Mouse (Mus musculus) megakaryocyte, embryonic 14.5 days (primary cell): ENCODE measurements at regions not wholly inside any gene's neighbourhood (a gene's known extent, or its start where the extent isn't known, plus 50 kb on each side); places are given as distances from the start of the nearest gene placed in this dataset.

Experiments used
- H3K27me3 ChIP-seq: replicated peaks from 2 replicates; pipeline ENCODE3; 2012; ENCODE audit warnings: inconsistent platforms
- H3K36me3 ChIP-seq: replicated peaks from 2 replicates; pipeline ENCODE3; 2012; ENCODE audit warnings: low read length, inconsistent platforms, mixed read lengths
- H3K4me1 ChIP-seq: 2 replicates; pipeline ENCODE4 v1.6.1; 2012; ENCODE audit warnings: inconsistent platforms
- H3K4me3 ChIP-seq: replicated peaks from 2 replicates; pipeline ENCODE3; 2012; ENCODE audit warnings: moderate library complexity, mild to moderate bottlenecking, inconsistent platforms
- H3K9me3 ChIP-seq: 2 replicates; pipeline ENCODE4 v1.6.1; 2012; ENCODE audit warnings: inconsistent platforms
- FLI1 ChIP-seq: IDR thresholded peaks from 2 replicates; pipeline ENCODE4 v1.6.1; 2012; ENCODE audit warnings: low read length, inconsistent platforms, mixed read lengths
- GATA1 ChIP-seq: IDR thresholded peaks from 3 replicates; pipeline ENCODE4 v1.6.1; 2012; ENCODE audit warnings: mixed read lengths, low read length, inconsistent platforms, borderline replicate concordance

GRCm38 (mm10) chr8:54330106-54330505 lies 199.3 kb upstream of the Asb5 start:
- Histone ChIP-seq H3K9me3 (no peaks in the 10 kb centered on the region), H3K4me1 (peaks cover 7% of the 10 kb centered on the region), H3K27me3 (no peaks in the 10 kb centered on the region), H3K36me3 (no peaks in the 10 kb centered on the region), H3K4me3 (no peak overlapping the region)
- no peak for TF ChIP-seq GATA1
- TF ChIP-seq FLI1, result no peak

GRCm38 (mm10) chr8:54331883-54332282 lies 197.5 kb upstream of the Asb5 start:
- peaks cover 8% of the 10 kb centered on the region for H3K4me1 ChIP-seq
- H3K27me3 ChIP-seq, result no peaks in the 10 kb centered on the region
- no peaks in the 10 kb centered on the region for H3K36me3 ChIP-seq
- no peak overlapping the region for H3K4me3 ChIP-seq
- no peaks in the 10 kb centered on the region for H3K9me3 ChIP-seq
- TF ChIP-seq FLI1 (no peak), GATA1 (no peak)

- TF ChIP-seq FLI1, result no peak
- no peak for TF ChIP-seq GATA1
- H3K4me1 ChIP-seq, result no peaks in the 10 kb centered on the region
- no peaks in the 10 kb centered on the region for H3K27me3 ChIP-seq
- no peaks in the 10 kb centered on the region for H3K9me3 ChIP-seq
- H3K36me3 ChIP-seq, result no peaks in the 10 kb centered on the region
- H3K4me3 ChIP-seq, result no peak overlapping the region
Observed at GRCm38 (mm10) chr8:54351123-54351522, 178.3 kb upstream of the Asb5 start.

GRCm38 (mm10) chr8:54361716-54362115 lies 167.7 kb upstream of the Asb5 start:
- Histone ChIP-seq H3K36me3 (no peaks in the 10 kb centered on the region), H3K9me3 (no peaks in the 10 kb centered on the region), H3K4me3 (no peak overlapping the region), H3K4me1 (no peaks in the 10 kb centered on the region; the same call in 1 of the 2 replicates), H3K27me3 (no peaks in the 10 kb centered on the region)
- no peak for TF ChIP-seq GATA1
- TF ChIP-seq FLI1, result no peak

GRCm38 (mm10) chr8:54370501-54370900 lies 158.9 kb upstream of the Asb5 start:
- H3K9me3 ChIP-seq, result no peaks in the 10 kb centered on the region
- TF ChIP-seq FLI1 (no peak), GATA1 (no peak)
- no peaks in the 10 kb centered on the region for H3K27me3 ChIP-seq
- no peaks in the 10 kb centered on the region for H3K4me1 ChIP-seq
- H3K4me3 ChIP-seq, result no peak overlapping the region
- no peaks in the 10 kb centered on the region for H3K36me3 ChIP-seq

GRCm38 (mm10) chr8:54371073-54371472 lies 158.3 kb upstream of the Asb5 start:
- H3K27me3 ChIP-seq, result no peaks in the 10 kb centered on the region
- no peaks in the 10 kb centered on the region for H3K36me3 ChIP-seq
- H3K9me3 ChIP-seq, result no peaks in the 10 kb centered on the region
- H3K4me1 ChIP-seq, result no peaks in the 10 kb centered on the region
- TF ChIP-seq GATA1, result no peak
- no peak for TF ChIP-seq FLI1
- no peak overlapping the region for H3K4me3 ChIP-seq

- Histone ChIP-seq H3K4me1 (no peaks in the 10 kb centered on the region), H3K27me3 (no peaks in the 10 kb centered on the region), H3K9me3 (no peaks in the 10 kb centered on the region), H3K36me3 (no peaks in the 10 kb centered on the region), H3K4me3 (no peak overlapping the region)
- no peak for TF ChIP-seq GATA1
- no peak for TF ChIP-seq FLI1
Observed at GRCm38 (mm10) chr8:54372921-54373320, 156.5 kb upstream of the Asb5 start.

GRCm38 (mm10) chr8:54375373-54376098 lies 153.8 kb upstream of the Asb5 start:
- TF ChIP-seq FLI1 (no peak), GATA1 (no peak)
- H3K4me1 ChIP-seq, result no peaks in the 10 kb centered on the region
- H3K4me3 ChIP-seq, result no peak overlapping the region
- no peaks in the 10 kb centered on the region for H3K9me3 ChIP-seq
- no peaks in the 10 kb centered on the region for H3K27me3 ChIP-seq
- H3K36me3 ChIP-seq, result no peaks in the 10 kb centered on the region

GRCm38 (mm10) chr8:54380191-54380590 lies 149.2 kb upstream of the Asb5 start:
- TF ChIP-seq GATA1, result no peak
- TF ChIP-seq FLI1, result no peak
- Histone ChIP-seq H3K9me3 (no peaks in the 10 kb centered on the region), H3K4me3 (no peak overlapping the region), H3K27me3 (no peaks in the 10 kb centered on the region), H3K36me3 (no peaks in the 10 kb centered on the region), H3K4me1 (no peaks in the 10 kb centered on the region)

- Histone ChIP-seq H3K36me3 (no peaks in the 10 kb centered on the region), H3K9me3 (peaks cover 3% of the 10 kb centered on the region; the same call in 1 of the 2 replicates), H3K27me3 (no peaks in the 10 kb centered on the region), H3K4me3 (no peak overlapping the region), H3K4me1 (peaks cover 3% of the 10 kb centered on the region; the same call in 1 of the 2 replicates)
- TF ChIP-seq FLI1 (no peak), GATA1 (no peak)
Observed at GRCm38 (mm10) chr8:54392866-54393265, 136.5 kb upstream of the Asb5 start.
